7 mouse cellular contexts compared by ENCODE assay signal in genomic region chr3:95951566-95951965, GRCm38 (mm10). TPM values are rescaled to one million over a fixed set of nuclear protein-coding genes. Genes with fewer than 3 reads are reported as not detected.
DNase-seq lines count a peak whose midpoint lies in the region; ATAC-seq lines count a peak whose summit lies in the region.
"Not testable (repeated sequence)": the region's sequence is repeated elsewhere in the genome, so short reads cannot be mapped to it uniquely, and the experiment has no call there.

No protein-coding gene starts in this region.

- not testable (repeated sequence) for DNase-seq in forebrain, embryonic 10.5 days (ENCODE audit: extremely low spot score, low spot score)

- H3K4me3 ChIP-seq in brown adipose tissue, adult 24 weeks (ENCODE audit: insufficient read depth, low read depth, low read length): peak overlapping the region; percentile 80
- peak overlapping the region; percentile 57 for H3K4me3 ChIP-seq in forebrain, embryonic 10.5 days
- peak overlapping the region; percentile 50 to 57 for H3K4me3 ChIP-seq in heart, embryonic 14.5 days (ENCODE audit: control insufficient read depth in 1 of 2, insufficient read depth in 1 of 2, low read depth in 1 of 2, low read length in 2 of 2)
- H3K4me3 ChIP-seq in intestine, embryonic 16.5 days (ENCODE audit: low read length): peak overlapping the region; percentile 54
- H3K4me3 ChIP-seq in limb, embryonic 15.5 days: peak overlapping the region; percentile 59
- H3K4me3 ChIP-seq in megakaryocyte, embryonic 14.5 days (replicated peaks): peak overlapping the region; percentile 97
- H3K4me3 ChIP-seq in neural tube, embryonic 14.5 days (ENCODE audit: low read depth, low read length): peak overlapping the region; percentile 44

- H3K9ac ChIP-seq in heart, embryonic 14.5 days (ENCODE audit: low read length): peak overlapping the region; percentile 81
- peak overlapping the region; percentile 64 for H3K9ac ChIP-seq in intestine, embryonic 16.5 days (ENCODE audit: low read depth, low read length)
- peak overlapping the region; percentile 56; the same call in 1 of the 2 replicates for H3K9ac ChIP-seq in limb, embryonic 15.5 days
- peak overlapping the region; percentile 70 for H3K9ac ChIP-seq in neural tube, embryonic 14.5 days (replicated peaks; ENCODE audit: low read depth, low read length)

- H3K4me2 ChIP-seq in heart, embryonic 14.5 days (ENCODE audit: low read length): peak overlapping the region; percentile 84
- H3K4me2 ChIP-seq in intestine, embryonic 16.5 days (ENCODE audit: low read depth, low read length): peak overlapping the region; percentile 62
- H3K4me2 ChIP-seq in limb, embryonic 15.5 days: peak overlapping the region; percentile 74
- H3K4me2 ChIP-seq in neural tube, embryonic 14.5 days (ENCODE audit: low read depth, low read length): peak overlapping the region; percentile 65

- H3K27ac ChIP-seq in brown adipose tissue, adult 24 weeks (replicated peaks; ENCODE audit: low read depth, low read length): peak overlapping the region; percentile 94
- peak overlapping the region; percentile 97 for H3K27ac ChIP-seq in forebrain, embryonic 10.5 days
- peak overlapping the region; percentile 96 to 99 for H3K27ac ChIP-seq in heart, embryonic 14.5 days (replicated peaks in 1 of 2; ENCODE audit: control insufficient read depth in 1 of 2, insufficient read depth in 1 of 2, low read depth in 2 of 2, low read length in 2 of 2)
- peak overlapping the region; percentile 96 for H3K27ac ChIP-seq in intestine, embryonic 16.5 days (ENCODE audit: low read length)
- peak overlapping the region; percentile 95 for H3K27ac ChIP-seq in limb, embryonic 15.5 days
- H3K27ac ChIP-seq in neural tube, embryonic 14.5 days (ENCODE audit: low read depth, low read length): peak overlapping the region; percentile 99

- 69% methylated on average over 12 of the region's 12 CpGs for WGBS in forebrain, embryonic 10.5 days
- 70% methylated on average over 12 of the region's 12 CpGs for WGBS in heart, embryonic 14.5 days
- 64% methylated on average over 12 of the region's 12 CpGs for whole genome bisulfite sequencing in intestine, embryonic 16.5 days
- 72% methylated on average over 12 of the region's 12 CpGs for WGBS in limb, embryonic 15.5 days
- WGBS in neural tube, embryonic 14.5 days: 72% methylated on average over 12 of the region's 12 CpGs

- not testable (repeated sequence) for H3K9me3 ChIP-seq in forebrain, embryonic 10.5 days; heart, embryonic 14.5 days (ENCODE audit: control insufficient read depth, low read length); intestine, embryonic 16.5 days (ENCODE audit: control insufficient read depth, low read length); limb, embryonic 15.5 days; megakaryocyte, embryonic 14.5 days; neural tube, embryonic 14.5 days (ENCODE audit: control insufficient read depth, low read length)

- ATAC-seq in heart, embryonic 14.5 days (ENCODE audit: insufficient number of reproducible peaks, insufficient read depth, low FRiP score, low read depth); intestine, embryonic 16.5 days; limb, embryonic 15.5 days (ENCODE audit: insufficient number of reproducible peaks, low FRiP score, low TSS enrichment, low read depth): not testable (repeated sequence)
- peak; percentile 32 for ATAC-seq in neural tube, embryonic 14.5 days (ENCODE audit: low read depth)

- H3K36me3 ChIP-seq in forebrain, embryonic 10.5 days (replicated peaks): peaks cover 29% of the 10 kb centered on the region
- H3K36me3 ChIP-seq in heart, embryonic 14.5 days (ENCODE audit: control insufficient read depth, insufficient read depth, low read length): peaks cover 18% of the 10 kb centered on the region
- not testable (repeated sequence) for H3K36me3 ChIP-seq in intestine, embryonic 16.5 days (ENCODE audit: control insufficient read depth, insufficient read depth, low read length); limb, embryonic 15.5 days; neural tube, embryonic 14.5 days (ENCODE audit: control insufficient read depth, insufficient read depth, low read length)
- peaks cover 20% of the 10 kb centered on the region for H3K36me3 ChIP-seq in megakaryocyte, embryonic 14.5 days (replicated peaks; ENCODE audit: low read length)

- not testable (repeated sequence) for H3K27me3 ChIP-seq in forebrain, embryonic 10.5 days (ENCODE audit: poor library complexity, severe bottlenecking); heart, embryonic 14.5 days (ENCODE audit: control insufficient read depth, insufficient read depth, low read length); intestine, embryonic 16.5 days (replicated peaks; ENCODE audit: control insufficient read depth, insufficient read depth, low read length); limb, embryonic 15.5 days; megakaryocyte, embryonic 14.5 days (replicated peaks); neural tube, embryonic 14.5 days (ENCODE audit: control insufficient read depth, insufficient read depth, low read length)

- not testable (repeated sequence) for H3K4me1 ChIP-seq in brown adipose tissue, adult 24 weeks (ENCODE audit: control insufficient read depth, insufficient read depth, insufficient read length, low read length); intestine, embryonic 16.5 days (ENCODE audit: control insufficient read depth, insufficient read depth, low read length); limb, embryonic 15.5 days; neural tube, embryonic 14.5 days (ENCODE audit: control insufficient read depth, insufficient read depth, low read length)
- peaks cover 26% of the 10 kb centered on the region for H3K4me1 ChIP-seq in forebrain, embryonic 10.5 days
- H3K4me1 ChIP-seq in heart, embryonic 14.5 days (ENCODE audit: control insufficient read depth in 2 of 2, insufficient read depth in 2 of 2, low read length in 2 of 2): peaks cover 7 to 11% of the 10 kb centered on the region in 2 experiments
- peaks cover 39% of the 10 kb centered on the region for H3K4me1 ChIP-seq in megakaryocyte, embryonic 14.5 days

RNA-seq across cellular contexts. Expression of gene Anp32e, which starts 22.5 kb away (rescaled TPM):
- polyA plus RNA-seq in brown adipose tissue, adult 24 weeks (2012; ENCODE audit: insufficient read depth, insufficient read length, missing spikeins): 78.5 and 88.8 TPM in 2 replicates
- polyA plus RNA-seq in forebrain, embryonic 10.5 days (2016; fragmentation: Nextera tagmentation; extraction: Ambion mirVana): 421 and 423 TPM in 2 replicates
- polyA plus RNA-seq in heart, embryonic 14.5 days (2014; fragmentation: Nextera tagmentation; extraction: Ambion mirVana): 58.3 and 65.3 TPM in 2 replicates
- polyA plus RNA-seq in intestine, embryonic 16.5 days (2015; fragmentation: Nextera tagmentation; extraction: Ambion mirVana): 140 and 150 TPM in 2 replicates
- polyA plus RNA-seq in limb, embryonic 15.5 days (2015; fragmentation: Nextera tagmentation; extraction: Ambion mirVana): 167 and 177 TPM in 2 replicates
- 3.7 and 183 TPM in 2 replicates for polyA plus RNA-seq in megakaryocyte, embryonic 14.5 days (2012; ENCODE audit: insufficient read depth, low replicate concordance)
- 36.5 and 55.8 TPM in 2 replicates for polyA plus RNA-seq in neural tube, embryonic 14.5 days (2014; fragmentation: Nextera tagmentation; extraction: Ambion mirVana)

RNA-seq across cellular contexts. Expression of gene Plekho1, which starts 44.2 kb away (rescaled TPM):
- polyA plus RNA-seq in brown adipose tissue, adult 24 weeks (2012; ENCODE audit: insufficient read depth, insufficient read length, missing spikeins): 8.8 and 13.9 TPM in 2 replicates
- 66.0 and 69.1 TPM in 2 replicates for polyA plus RNA-seq in forebrain, embryonic 10.5 days (2016; fragmentation: Nextera tagmentation; extraction: Ambion mirVana)
- polyA plus RNA-seq in heart, embryonic 14.5 days (2014; fragmentation: Nextera tagmentation; extraction: Ambion mirVana): 65.0 and 73.7 TPM in 2 replicates
- polyA plus RNA-seq in intestine, embryonic 16.5 days (2015; fragmentation: Nextera tagmentation; extraction: Ambion mirVana): 17.3 and 17.7 TPM in 2 replicates
- 35.2 and 39.2 TPM in 2 replicates for polyA plus RNA-seq in limb, embryonic 15.5 days (2015; fragmentation: Nextera tagmentation; extraction: Ambion mirVana)
- polyA plus RNA-seq in megakaryocyte, embryonic 14.5 days (2012; ENCODE audit: insufficient read depth, low replicate concordance): 556 and 663 TPM in 2 replicates
- 45.5 and 49.2 TPM in 2 replicates for polyA plus RNA-seq in neural tube, embryonic 14.5 days (2014; fragmentation: Nextera tagmentation; extraction: Ambion mirVana)

RNA-seq across cellular contexts. Expression of gene Car14, which starts 47.1 kb away (rescaled TPM):
- polyA plus RNA-seq in brown adipose tissue, adult 24 weeks (2012; ENCODE audit: insufficient read depth, insufficient read length, missing spikeins): 15.5 and 24.4 TPM in 2 replicates
- polyA plus RNA-seq in forebrain, embryonic 10.5 days (2016; fragmentation: Nextera tagmentation; extraction: Ambion mirVana): 98.8 and 119 TPM in 2 replicates
- 45.5 and 49.7 TPM in 2 replicates for polyA plus RNA-seq in heart, embryonic 14.5 days (2014; fragmentation: Nextera tagmentation; extraction: Ambion mirVana)
- 0.76 and 1.1 TPM in 2 replicates for polyA plus RNA-seq in intestine, embryonic 16.5 days (2015; fragmentation: Nextera tagmentation; extraction: Ambion mirVana)
- 5.6 and 8.9 TPM in 2 replicates for polyA plus RNA-seq in limb, embryonic 15.5 days (2015; fragmentation: Nextera tagmentation; extraction: Ambion mirVana)
- polyA plus RNA-seq in megakaryocyte, embryonic 14.5 days (2012; ENCODE audit: insufficient read depth, low replicate concordance): not detected in 2 replicates
- 0.12 and 0.89 TPM in 2 replicates for polyA plus RNA-seq in neural tube, embryonic 14.5 days (2014; fragmentation: Nextera tagmentation; extraction: Ambion mirVana)

RNA-seq across cellular contexts. Expression of gene Aph1a, which starts 57.8 kb away (rescaled TPM):
- 75.1 and 82.8 TPM in 2 replicates for polyA plus RNA-seq in brown adipose tissue, adult 24 weeks (2012; ENCODE audit: insufficient read depth, insufficient read length, missing spikeins)
- polyA plus RNA-seq in forebrain, embryonic 10.5 days (2016; fragmentation: Nextera tagmentation; extraction: Ambion mirVana): 28.7 and 29.2 TPM in 2 replicates
- 38.4 and 48.0 TPM in 2 replicates for polyA plus RNA-seq in heart, embryonic 14.5 days (2014; fragmentation: Nextera tagmentation; extraction: Ambion mirVana)
- polyA plus RNA-seq in intestine, embryonic 16.5 days (2015; fragmentation: Nextera tagmentation; extraction: Ambion mirVana): 47.7 and 55.6 TPM in 2 replicates
- 30.2 and 35.9 TPM in 2 replicates for polyA plus RNA-seq in limb, embryonic 15.5 days (2015; fragmentation: Nextera tagmentation; extraction: Ambion mirVana)
- polyA plus RNA-seq in megakaryocyte, embryonic 14.5 days (2012; ENCODE audit: insufficient read depth, low replicate concordance): 39.8 and 61.7 TPM in 2 replicates
- 27.3 and 35.4 TPM in 2 replicates for polyA plus RNA-seq in neural tube, embryonic 14.5 days (2014; fragmentation: Nextera tagmentation; extraction: Ambion mirVana)

RNA-seq across cellular contexts. Expression of gene BC028528, which starts 59.8 kb away (rescaled TPM):
- 71.8 and 150 TPM in 2 replicates for polyA plus RNA-seq in brown adipose tissue, adult 24 weeks (2012; ENCODE audit: insufficient read depth, insufficient read length, missing spikeins)
- 7.2 and 7.6 TPM in 2 replicates for polyA plus RNA-seq in forebrain, embryonic 10.5 days (2016; fragmentation: Nextera tagmentation; extraction: Ambion mirVana)
- 45.1 and 51.7 TPM in 2 replicates for polyA plus RNA-seq in heart, embryonic 14.5 days (2014; fragmentation: Nextera tagmentation; extraction: Ambion mirVana)
- polyA plus RNA-seq in intestine, embryonic 16.5 days (2015; fragmentation: Nextera tagmentation; extraction: Ambion mirVana): 18.4 and 19.8 TPM in 2 replicates
- polyA plus RNA-seq in limb, embryonic 15.5 days (2015; fragmentation: Nextera tagmentation; extraction: Ambion mirVana): 24.9 and 26.4 TPM in 2 replicates
- polyA plus RNA-seq in megakaryocyte, embryonic 14.5 days (2012; ENCODE audit: insufficient read depth, low replicate concordance): 0.30 TPM in 1 of 2 replicates, not detected in the other
- 12.3 and 25.0 TPM in 2 replicates for polyA plus RNA-seq in neural tube, embryonic 14.5 days (2014; fragmentation: Nextera tagmentation; extraction: Ambion mirVana)

Comparison
In these comparisons a context has a peak if more than half of its experiments do, and no peak if none do; other contexts are left out.
1. H3K4me3 ChIP-seq: peak in every context shown above with its lines; median percentile 97 in megakaryocyte, embryonic 14.5 days; 80 in brown adipose tissue, adult 24 weeks; 59 in limb, embryonic 15.5 days; 57 in forebrain, embryonic 10.5 days; 54 in intestine, embryonic 16.5 days; 54 in heart, embryonic 14.5 days; 44 in neural tube, embryonic 14.5 days.